Mouse (Mus musculus) CD4-positive, CD25-positive, alpha-beta regulatory T cell (primary cell): ENCODE measurements around the gene Wdfy4. TPM values are rescaled to one million over a fixed set of nuclear protein-coding genes. Genes with fewer than 3 reads are reported as not detected.

ENCODE experiments used
- polyA plus RNA-seq: library from polyadenylated mRNA; unstranded; fragments of 100-300 nt; shearing (Covaris generic); gene quantifications from one replicate; pipeline ENCODE4 v1.2.1, GENCODE M21; 2017

The Wdfy4 gene
- 0.44 TPM for polyA plus RNA-seq

DNA sequence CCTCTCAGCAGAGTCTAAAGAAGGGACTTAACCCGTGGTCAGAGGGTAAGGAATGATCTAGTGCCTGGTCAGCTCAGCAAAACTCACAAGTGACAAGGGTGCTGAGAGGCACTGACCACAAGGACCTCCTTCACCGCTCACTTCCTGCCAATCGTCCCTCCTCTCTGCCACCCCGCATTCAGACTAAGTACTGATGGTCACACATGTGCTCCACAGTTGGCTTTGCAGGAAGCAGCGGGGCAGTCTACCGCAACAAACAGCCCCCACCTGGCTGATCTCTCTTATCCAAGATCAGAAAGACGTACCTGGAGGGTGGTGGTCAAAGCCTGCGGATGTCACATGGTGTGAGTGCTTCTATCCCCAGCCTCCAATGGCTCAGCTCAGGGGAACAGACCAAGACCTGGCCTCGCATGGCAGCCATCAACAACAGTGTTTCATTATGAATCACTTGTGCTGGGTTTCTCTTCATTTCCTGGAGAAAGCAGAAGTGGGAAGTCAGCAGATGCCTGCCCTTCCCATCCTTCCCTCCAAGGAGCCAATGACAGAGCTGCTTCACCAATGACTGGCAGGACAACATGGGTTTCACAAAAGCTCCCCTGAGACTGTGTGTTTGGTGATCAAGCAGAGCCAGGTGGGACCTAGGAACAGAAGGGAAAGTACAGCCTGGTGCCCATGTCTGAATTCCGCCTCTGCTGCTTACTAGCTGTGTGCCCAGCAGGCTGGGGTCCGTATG is at the start of gene Wdfy4:
Gene Wdfy4 (minus strand): TSS at position 441 of the 733 bp plus-strand sequence.

GRCm38 (mm10) chr14:33213823-33214766 is 28.8 kb upstream of the Wdfy4 start, which contains the start of gene Arhgap22:
Gene Arhgap22 (plus strand): TSS chr14:33214026.

DNA sequence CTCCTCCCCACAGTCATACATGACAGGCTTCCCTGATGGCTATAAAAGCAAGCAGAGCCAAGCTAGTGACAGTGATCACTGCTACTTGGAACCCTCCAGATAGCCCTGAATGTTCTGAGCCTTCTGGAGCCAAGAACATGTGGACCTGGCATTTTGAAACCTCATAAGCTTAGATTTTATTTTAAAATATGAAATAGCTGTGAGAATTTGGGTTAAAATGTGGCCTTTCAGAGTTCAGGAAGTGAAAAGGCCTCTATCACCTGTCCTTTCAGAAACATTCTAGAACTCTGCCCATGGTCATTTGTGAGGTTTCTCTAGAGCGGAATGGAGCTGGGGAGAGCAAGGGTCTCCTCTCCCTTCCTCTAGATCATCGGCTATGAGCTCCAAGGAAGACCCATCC is 194.2 kb downstream of the Wdfy4 start, which contains the start of gene Lrrc18:
Gene Lrrc18 (plus strand): TSS at position 301 of the 400 bp plus-strand sequence.

Other genes starting within 250 kb of the Wdfy4 start
- gene Lrrc18, start 194.1 kb downstream of the Wdfy4 start, polyA plus RNA-seq: not detected
- 0.32 TPM for gene Arhgap22, start 28.5 kb upstream of the Wdfy4 start, polyA plus RNA-seq